ENCODE assay signal across 14 mouse cellular contexts in the genomic region with DNA sequence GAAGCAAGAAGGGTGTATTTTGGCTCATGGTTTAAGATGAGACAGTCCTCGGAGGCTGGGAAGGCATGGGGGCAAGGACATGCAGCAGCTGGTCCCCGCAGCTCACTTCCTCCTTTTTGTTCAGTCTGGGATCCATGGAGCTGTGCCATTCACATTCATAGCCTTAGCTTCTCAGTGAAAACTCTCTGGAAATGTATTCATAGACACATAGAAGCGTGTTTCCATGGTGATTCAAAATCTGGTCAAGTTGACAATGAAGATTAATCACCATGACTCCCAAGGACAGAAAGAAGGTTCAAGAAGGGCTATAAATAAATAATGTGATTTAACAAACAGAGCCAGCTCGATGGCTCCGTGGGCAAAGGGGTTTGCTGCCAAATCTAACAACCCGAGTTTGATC. TPM values are rescaled to one million over a fixed set of nuclear protein-coding genes. Genes with fewer than 3 reads are reported as not detected.
"Had no signal": no experiment of that assay in that cellular context is flagged by ENCODE, and none has a peak within 500 bp of the region (broad histone marks: within the 10 kb centered on the region; RNA-seq: fewer than 3 reads in every experiment).

No protein-coding gene starts in this region.

- H3K27ac ChIP-seq: kidney, embryonic 15.5 days; limb, embryonic 10.5 days; liver, embryonic 15.5 days; midbrain, embryonic 10.5 days; stomach, postnatal 0 days had no signal

- H3K4me3 ChIP-seq: kidney, embryonic 15.5 days; limb, embryonic 10.5 days; liver, embryonic 15.5 days; midbrain, embryonic 10.5 days had no signal

- H3K36me3 ChIP-seq: kidney, embryonic 15.5 days; limb, embryonic 10.5 days; liver, embryonic 15.5 days; midbrain, embryonic 10.5 days had no signal

- ATAC-seq: lung, postnatal 0 days had no signal

- DNase-seq: kidney, adult 2 months; kidney, postnatal 14 days; lung, adult 2 months; lung, postnatal 36 days had no signal

- H3K4me2 ChIP-seq: kidney, embryonic 15.5 days; liver, embryonic 11.5 days; liver, embryonic 15.5 days had no signal

- H3K9ac ChIP-seq: kidney, embryonic 15.5 days; liver, embryonic 15.5 days had no signal

- H3K9me3 ChIP-seq: kidney, embryonic 15.5 days; limb, embryonic 10.5 days; liver, embryonic 15.5 days; midbrain, embryonic 10.5 days had no signal

- H3K4me1 ChIP-seq: liver, embryonic 15.5 days had no signal

RNA-seq across cellular contexts. Expression of gene Kiss1, which starts 12.3 kb away (rescaled TPM):
- polyA plus RNA-seq: kidney, adult 2 months; kidney, embryonic 15.5 days; large intestine, adult 2 months; limb, embryonic 10.5 days; limb, embryonic 14.5 days; liver, embryonic 11.5 days; liver, embryonic 15.5 days; midbrain, embryonic 10.5 days; neural tube, embryonic 14.5 days; stomach, postnatal 0 days had no signal

RNA-seq across cellular contexts. Expression of gene Ren1, which starts 16.4 kb away (rescaled TPM):
- polyA plus RNA-seq: limb, embryonic 10.5 days; midbrain, embryonic 10.5 days had no signal

RNA-seq across cellular contexts. Expression of gene Golt1a, which starts 24.3 kb away (rescaled TPM):
- polyA plus RNA-seq: limb, embryonic 10.5 days; limb, embryonic 14.5 days; midbrain, embryonic 10.5 days; neural tube, embryonic 14.5 days had no signal
